Mouse (Mus musculus): ENCODE measurements around the gene Patj. TPM values are rescaled to one million over a fixed set of nuclear protein-coding genes. Genes with fewer than 3 reads are reported as not detected.
"Not testable (repeated sequence)": the region's sequence is repeated elsewhere in the genome, so short reads cannot be mapped to it uniquely, and the experiment has no call there.

Patj gene
- polyA plus RNA-seq, 1 experiment = 25.3 TPM

- DNase-seq = no peak
- WGBS = 88% methylated on average over 17 of the region's 17 CpGs
- H3K27ac ChIP-seq (ENCODE audit: insufficient read depth, low read depth, low read length) = no peak overlapping the region
- H3K4me3 ChIP-seq (ENCODE audit: insufficient read depth, low read depth, low read length) = no peak overlapping the region
- no peaks in the 10 kb centered on the region for H3K27me3 ChIP-seq (replicated peaks; ENCODE audit: control insufficient read depth, insufficient read depth, low read length)
- TF ChIP-seq POLR2A (IDR thresholded peaks at IDR 0.05; ENCODE audit: low read depth, low read length) (no peak), CTCF (conservative IDR thresholded peaks at IDR 0.05; ENCODE audit: insufficient read depth, insufficient read length, low read depth, low read length) (no peak)
- no peaks in the 10 kb centered on the region for H3K36me3 ChIP-seq (ENCODE audit: control insufficient read depth, insufficient read depth, low read length)
- H3K4me1 ChIP-seq (ENCODE audit: control insufficient read depth, insufficient read depth, low read length) = no peaks in the 10 kb centered on the region
Observed at GRCm38 (mm10) chr4:98717735-98718546, 322.4 kb downstream of the Patj start.

DNA sequence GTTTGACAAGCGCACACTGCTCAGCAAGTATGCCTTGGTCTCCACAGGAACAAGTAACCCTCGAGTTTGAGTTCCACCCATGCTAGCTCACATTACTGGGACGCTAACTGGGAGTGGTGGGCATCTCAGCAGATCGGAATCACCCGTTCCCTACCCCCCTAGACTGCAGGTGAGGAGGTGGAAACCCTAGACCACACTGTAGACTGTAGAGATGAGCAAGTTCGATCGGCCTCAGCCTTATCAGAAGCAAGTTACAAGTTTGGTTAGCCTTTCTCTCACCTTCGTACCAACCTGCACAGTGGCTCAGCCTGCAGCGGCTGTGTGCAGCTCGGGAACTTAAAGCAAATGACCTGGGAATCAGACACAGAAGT is 322.9 kb downstream of the Patj start:
- no peak overlapping the region for H3K27ac ChIP-seq (ENCODE audit: insufficient read depth, low read depth, low read length)
- no peaks in the 10 kb centered on the region for H3K27me3 ChIP-seq (replicated peaks; ENCODE audit: control insufficient read depth, insufficient read depth, low read length)
- DNase-seq = no peak
- 84% methylated on average over 10 of the region's 10 CpGs for WGBS
- H3K4me1 ChIP-seq (ENCODE audit: control insufficient read depth, insufficient read depth, low read length) = no peaks in the 10 kb centered on the region
- H3K4me3 ChIP-seq (ENCODE audit: insufficient read depth, low read depth, low read length) = no peak overlapping the region
- no peak for TF ChIP-seq POLR2A (IDR thresholded peaks at IDR 0.05; ENCODE audit: low read depth, low read length)
- no peak for TF ChIP-seq CTCF (conservative IDR thresholded peaks at IDR 0.05; ENCODE audit: insufficient read depth, insufficient read length, low read depth, low read length)
- H3K36me3 ChIP-seq (ENCODE audit: control insufficient read depth, insufficient read depth, low read length) = no peaks in the 10 kb centered on the region

GRCm38 (mm10) chr4:98722454-98722853 is 326.9 kb downstream of the Patj start:
- Histone ChIP-seq H3K27me3 (replicated peaks; ENCODE audit: control insufficient read depth, insufficient read depth, low read length) (no peaks in the 10 kb centered on the region), H3K27ac (ENCODE audit: insufficient read depth, low read depth, low read length) (no peak overlapping the region), H3K4me3 (ENCODE audit: insufficient read depth, low read depth, low read length) (no peak overlapping the region), H3K36me3 (ENCODE audit: control insufficient read depth, insufficient read depth, low read length) (no peaks in the 10 kb centered on the region), H3K4me1 (ENCODE audit: control insufficient read depth, insufficient read depth, low read length) (no peaks in the 10 kb centered on the region)
- DNase-seq = peak; percentile 60
- 15% methylated on average over 8 of the region's 8 CpGs for WGBS
- no peak for TF ChIP-seq POLR2A (IDR thresholded peaks at IDR 0.05; ENCODE audit: low read depth, low read length)
- peak; percentile 80 for TF ChIP-seq CTCF (conservative IDR thresholded peaks at IDR 0.05; ENCODE audit: insufficient read depth, insufficient read length, low read depth, low read length)

DNA sequence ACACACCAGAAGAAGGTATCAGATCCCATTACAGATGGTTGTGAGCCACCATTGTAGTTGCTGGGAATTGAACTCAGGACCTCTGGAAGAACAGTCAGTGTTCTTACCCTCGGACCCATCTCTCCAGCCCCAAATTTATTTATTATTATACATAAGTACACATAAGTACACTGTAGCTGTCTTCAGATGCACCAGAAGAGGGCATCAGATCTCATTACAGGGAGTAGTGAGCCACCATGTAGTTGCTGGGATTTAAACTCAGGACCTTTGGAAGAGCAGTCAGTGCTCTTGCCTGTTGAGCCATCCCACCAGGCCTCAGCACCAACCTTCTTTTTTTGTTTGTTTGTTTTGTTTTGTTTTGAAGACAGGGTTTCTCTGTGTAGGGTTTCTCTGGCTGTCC is 329.1 kb downstream of the Patj start:
- not testable (repeated sequence) for H3K4me3 ChIP-seq (ENCODE audit: insufficient read depth, low read depth, low read length); H3K27me3 ChIP-seq (replicated peaks; ENCODE audit: control insufficient read depth, insufficient read depth, low read length); H3K4me1 ChIP-seq (ENCODE audit: control insufficient read depth, insufficient read depth, low read length); H3K27ac ChIP-seq (ENCODE audit: insufficient read depth, low read depth, low read length); H3K36me3 ChIP-seq (ENCODE audit: control insufficient read depth, insufficient read depth, low read length); DNase-seq
- WGBS = 89% methylated on average over 1 of the region's 1 CpGs

GRCm38 (mm10) chr4:98725439-98725838 is 329.9 kb downstream of the Patj start:
- Histone ChIP-seq H3K36me3 (ENCODE audit: control insufficient read depth, insufficient read depth, low read length) (no peaks in the 10 kb centered on the region), H3K27ac (ENCODE audit: insufficient read depth, low read depth, low read length) (no peak overlapping the region), H3K4me3 (ENCODE audit: insufficient read depth, low read depth, low read length) (no peak overlapping the region), H3K27me3 (replicated peaks; ENCODE audit: control insufficient read depth, insufficient read depth, low read length) (no peaks in the 10 kb centered on the region), H3K4me1 (ENCODE audit: control insufficient read depth, insufficient read depth, low read length) (no peaks in the 10 kb centered on the region)
- no peak for DNase-seq
- WGBS = 42% methylated on average over 4 of the region's 4 CpGs
- TF ChIP-seq POLR2A (IDR thresholded peaks at IDR 0.05; ENCODE audit: low read depth, low read length) = no peak
- TF ChIP-seq CTCF (conservative IDR thresholded peaks at IDR 0.05; ENCODE audit: insufficient read depth, insufficient read length, low read depth, low read length) = no peak

DNA sequence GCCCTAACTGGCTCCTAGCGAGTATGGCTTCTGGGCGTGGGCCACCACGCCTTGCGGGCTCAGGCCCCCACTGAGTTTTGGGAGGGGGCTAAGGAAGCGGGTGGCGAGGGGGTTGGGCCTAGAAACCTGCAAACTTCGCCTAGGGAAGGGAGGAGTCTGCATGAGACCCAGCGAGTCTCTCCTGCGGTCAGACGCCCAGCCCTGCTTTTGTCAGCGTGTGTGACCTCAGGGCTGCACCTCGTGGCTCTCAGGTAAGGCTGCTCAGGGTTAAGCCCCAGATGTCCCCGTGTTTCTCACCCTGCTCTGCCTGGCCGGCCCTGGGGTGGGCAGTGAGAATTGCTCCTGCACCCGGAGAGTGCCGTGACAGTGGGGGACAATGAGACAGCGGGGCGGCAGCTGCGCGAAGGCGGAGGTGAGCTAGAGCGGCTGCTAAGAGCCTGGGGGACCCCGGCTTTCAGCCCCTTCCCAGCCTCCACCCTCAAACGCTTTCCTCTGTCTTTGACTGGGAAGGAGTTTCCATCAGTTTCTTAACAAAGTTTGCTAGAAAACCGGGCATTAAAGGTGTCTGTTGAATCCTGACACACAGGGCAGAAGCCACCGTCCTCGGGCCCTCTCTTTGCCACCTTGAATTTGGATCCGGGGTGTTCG is 331.1 kb downstream of the Patj start, which contains the start of gene L1td1:
TSS of gene L1td1 (plus strand) at position 145 of the 648 bp plus-strand sequence.
- no peaks in the 10 kb centered on the region for H3K27me3 ChIP-seq (replicated peaks; ENCODE audit: control insufficient read depth, insufficient read depth, low read length)
- 41% methylated on average over 29 of the region's 29 CpGs for WGBS
- no peaks in the 10 kb centered on the region for H3K36me3 ChIP-seq (ENCODE audit: control insufficient read depth, insufficient read depth, low read length)
- H3K27ac ChIP-seq (ENCODE audit: insufficient read depth, low read depth, low read length) = no peak within 1 kb of the TSS
- H3K4me1 ChIP-seq (ENCODE audit: control insufficient read depth, insufficient read depth, low read length) = no peaks in the 10 kb centered on the region
- no peak for DNase-seq
- TF ChIP-seq CTCF (conservative IDR thresholded peaks at IDR 0.05; ENCODE audit: insufficient read depth, insufficient read length, low read depth, low read length) (no peak), POLR2A (IDR thresholded peaks at IDR 0.05; ENCODE audit: low read depth, low read length) (no peak)
- H3K4me3 ChIP-seq (ENCODE audit: insufficient read depth, low read depth, low read length) = no peak within 1 kb of the TSS

DNA sequence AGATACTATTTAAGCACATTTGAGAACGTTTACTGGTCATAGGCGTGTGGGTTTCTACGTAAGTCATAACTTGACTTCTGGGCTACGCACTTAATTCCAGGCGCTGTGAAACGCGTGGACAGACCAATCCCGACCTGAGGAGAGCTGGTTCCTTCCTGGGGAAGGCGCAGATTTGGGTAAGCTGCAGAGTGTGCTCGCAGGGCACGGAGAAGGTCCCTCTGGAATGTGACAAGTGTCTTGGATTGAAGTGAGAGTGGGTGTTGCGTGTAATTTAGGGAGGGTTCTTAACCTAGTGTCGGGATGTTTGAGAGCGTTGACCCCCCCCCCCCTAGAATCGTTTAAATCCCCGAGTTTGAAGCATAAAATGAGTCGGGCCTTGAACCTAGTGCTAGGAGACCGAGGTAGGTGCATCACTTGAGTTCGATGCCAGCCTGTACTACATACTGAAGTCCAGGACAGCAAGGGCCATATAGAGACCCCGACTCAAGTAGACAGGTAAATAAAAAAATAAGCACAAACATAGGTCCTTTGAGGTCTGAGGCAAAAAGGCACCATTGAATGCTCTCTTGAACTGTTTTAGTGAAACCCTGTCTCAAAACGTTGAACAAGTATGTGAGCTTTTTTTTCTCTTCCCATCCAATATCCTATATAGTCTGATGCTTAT is 331.8 kb downstream of the Patj start:
- no peak overlapping the region for H3K4me3 ChIP-seq (ENCODE audit: insufficient read depth, low read depth, low read length)
- 25% methylated on average over 21 of the region's 21 CpGs for WGBS
- H3K4me1 ChIP-seq (ENCODE audit: control insufficient read depth, insufficient read depth, low read length) = no peaks in the 10 kb centered on the region
- no peaks in the 10 kb centered on the region for H3K27me3 ChIP-seq (replicated peaks; ENCODE audit: control insufficient read depth, insufficient read depth, low read length)
- TF ChIP-seq POLR2A (IDR thresholded peaks at IDR 0.05; ENCODE audit: low read depth, low read length) (no peak), CTCF (conservative IDR thresholded peaks at IDR 0.05; ENCODE audit: insufficient read depth, insufficient read length, low read depth, low read length) (no peak)
- DNase-seq = no peak
- no peaks in the 10 kb centered on the region for H3K36me3 ChIP-seq (ENCODE audit: control insufficient read depth, insufficient read depth, low read length)
- no peak overlapping the region for H3K27ac ChIP-seq (ENCODE audit: insufficient read depth, low read depth, low read length)

All from kidney, adult 2 months (tissue).